Mouse (Mus musculus) frontal cortex, postnatal 14 days (tissue): ENCODE data around the gene Epo.
A peak's percentile ranks its signal among the peaks of the same experiment; 100 is the strongest.

Experiments used
- DNase-seq, 2 experiments: peaks; one replicate each; pipeline ENCODE4 v3.0.0; 2022; ENCODE audit warnings: low spot score in 2 of 2

The Epo gene

DNA sequence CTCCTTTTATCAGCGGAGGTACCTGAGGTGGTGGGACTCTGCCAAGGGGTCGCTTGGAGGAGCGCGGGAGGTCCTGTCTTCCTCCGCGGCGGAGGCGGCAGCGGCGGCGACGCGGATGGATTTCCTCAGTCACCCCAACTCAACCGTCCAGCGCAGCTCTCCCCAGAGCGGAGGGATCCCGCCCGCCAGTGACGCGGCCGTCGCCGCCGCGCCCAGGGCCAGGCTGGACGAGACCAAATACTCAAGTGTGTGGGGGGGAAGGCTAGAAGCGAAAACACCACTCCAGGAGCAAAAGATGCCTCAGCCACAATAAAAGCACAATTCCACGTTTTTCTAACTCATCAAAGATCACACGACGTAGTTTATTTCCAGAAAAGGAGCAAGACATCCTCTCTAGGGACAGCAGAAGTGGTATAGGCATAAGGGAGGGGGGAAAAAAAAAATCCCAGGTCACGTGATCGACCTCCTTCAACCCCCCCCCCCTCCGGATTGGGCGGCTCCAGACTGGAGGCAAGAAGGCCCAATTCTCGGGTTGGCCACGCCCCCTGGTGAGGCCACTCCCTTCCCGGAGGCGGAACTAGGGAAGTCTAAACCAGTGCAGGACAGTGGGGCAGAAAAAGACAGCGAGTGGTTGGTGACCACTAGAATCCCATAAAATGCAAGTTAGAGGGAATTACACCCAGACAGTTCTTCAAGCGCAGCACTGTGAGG lies at the start of gene Epo, which contains the start of gene Gnb2:
Gene Epo, minus strand, starts transcription at position 126 of the 711 bp plus-strand sequence.
Gene Gnb2, minus strand, starts transcription at position 394 of the 711 bp plus-strand sequence.
- peak; percentile 95 to 97 for DNase-seq

DNA sequence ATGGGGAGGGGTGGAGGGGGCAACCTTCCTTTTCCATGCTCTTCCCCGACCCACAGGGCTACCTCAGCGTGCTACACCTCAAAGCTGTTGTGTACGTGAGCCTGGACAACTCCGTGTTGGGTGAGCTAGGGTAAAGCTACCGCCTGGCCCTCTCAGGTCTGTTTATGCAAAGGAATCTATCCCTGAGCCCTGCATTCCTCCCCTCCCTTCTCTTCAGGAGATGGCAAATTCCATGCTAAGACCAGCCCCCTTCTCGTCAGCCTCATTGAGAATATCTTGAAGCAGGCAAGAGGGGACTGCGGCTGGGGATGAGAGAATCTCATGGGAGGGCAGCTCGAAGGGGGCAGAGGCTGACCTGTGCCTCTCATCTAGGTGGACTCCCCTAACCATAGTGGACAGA lies 49.7 kb upstream of the Epo start:
- DNase-seq: no peak

DNA sequence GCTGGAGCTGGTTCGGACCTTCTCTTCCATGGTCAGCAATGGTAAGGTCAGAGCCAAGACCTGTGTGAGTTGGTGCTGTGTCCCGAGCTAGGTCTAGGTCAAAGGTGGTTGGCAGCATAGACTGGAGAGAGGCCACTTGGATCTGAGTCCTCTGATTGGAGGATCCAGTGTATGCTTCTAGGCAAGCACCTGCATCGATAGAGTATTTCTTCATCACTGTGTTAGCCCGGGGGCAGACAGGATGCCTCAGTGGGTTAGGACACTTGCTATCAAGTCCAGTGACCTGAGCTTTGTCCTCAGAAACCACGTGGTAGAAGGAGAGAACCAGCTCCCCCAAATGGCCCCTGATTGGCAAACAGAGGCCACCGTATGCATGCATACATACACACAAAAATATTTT lies 47.2 kb upstream of the Epo start:
- no peak for DNase-seq

DNA sequence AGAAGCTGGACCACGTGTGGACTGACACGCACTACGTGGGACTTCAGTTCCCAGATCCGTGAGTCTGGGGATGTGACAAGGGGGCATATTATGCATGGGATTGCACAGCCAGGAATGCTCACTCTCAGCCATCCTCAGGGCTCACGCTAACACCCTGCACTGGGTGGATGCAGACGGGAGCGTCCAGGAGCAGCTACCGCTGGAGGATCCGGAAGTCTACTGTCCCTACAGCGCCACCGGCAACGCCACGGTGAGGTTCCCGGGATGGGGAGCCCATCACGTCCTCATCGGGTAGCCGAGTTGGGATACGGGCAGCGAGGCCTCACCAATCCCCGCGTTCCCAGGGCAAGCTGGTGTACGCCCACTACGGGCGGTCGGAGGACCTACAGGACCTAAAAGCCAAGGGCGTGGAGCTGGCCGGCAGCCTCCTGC lies 41.4 kb upstream of the Epo start:
- DNase-seq: peak in 1 of 2 experiments; percentile 28

DNA sequence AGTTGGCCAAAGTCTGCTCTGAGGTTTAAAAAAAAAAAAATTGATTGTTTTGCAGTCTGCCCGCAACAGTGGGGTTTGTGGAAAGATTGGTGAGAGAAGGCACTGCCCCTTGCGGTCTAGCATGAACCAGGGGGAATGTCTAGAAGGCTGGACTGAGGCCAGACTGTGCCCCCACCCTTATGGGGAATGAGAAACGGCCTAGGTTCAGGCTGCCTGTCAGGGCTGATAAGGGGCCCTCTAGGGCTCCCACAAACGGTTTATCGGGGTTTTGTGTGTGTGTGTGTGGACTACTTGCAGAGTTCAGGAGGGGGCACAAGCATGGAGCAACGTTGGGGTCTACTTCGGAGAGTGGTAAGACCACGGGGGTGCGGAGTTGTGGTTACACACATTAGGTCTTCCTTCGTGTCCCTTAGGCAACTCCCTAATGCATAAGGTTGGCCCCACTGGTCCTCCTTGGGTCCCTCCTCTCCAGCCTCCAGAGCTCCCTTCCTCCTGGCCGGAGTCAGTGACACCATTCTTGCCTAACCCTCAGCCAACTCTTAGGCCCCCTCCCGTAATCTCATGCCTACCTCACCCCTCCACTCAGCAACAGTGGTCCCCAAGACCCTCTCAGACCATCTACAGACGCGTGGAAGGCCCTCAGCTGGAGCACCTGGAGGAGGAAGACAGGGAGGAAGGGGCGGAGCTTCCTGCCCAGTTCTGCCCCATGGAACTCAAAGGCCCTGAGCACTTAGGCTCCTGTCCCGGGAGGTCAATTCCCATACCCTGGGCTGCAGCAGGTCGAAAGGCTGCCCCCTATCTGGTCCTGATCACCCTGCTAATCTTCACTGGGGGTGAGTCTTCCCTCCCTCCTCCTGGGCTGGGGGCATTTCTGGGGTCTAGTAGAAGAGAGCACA lies 37.9 kb upstream of the Epo start:
- no peak for DNase-seq

DNA sequence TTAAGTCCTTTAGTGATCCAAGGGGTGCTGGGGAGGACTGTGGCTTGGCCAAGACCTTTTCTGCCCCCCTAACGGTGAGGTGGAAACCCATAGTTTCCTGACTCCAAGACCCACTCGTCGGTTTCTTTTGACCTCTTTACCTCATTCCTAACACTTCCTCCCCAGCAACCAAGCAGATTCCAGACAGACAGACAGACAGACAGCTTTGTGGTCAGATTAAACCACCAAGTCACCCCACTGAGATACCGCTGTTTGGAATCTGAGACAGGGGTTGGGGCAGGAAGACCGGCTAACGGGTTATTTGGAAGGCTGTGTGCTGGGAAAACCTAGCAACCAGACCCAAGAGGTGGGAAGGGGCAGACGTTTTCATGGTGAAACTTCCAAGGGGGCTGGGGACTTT lies 37.1 kb upstream of the Epo start:
- DNase-seq: no peak

DNA sequence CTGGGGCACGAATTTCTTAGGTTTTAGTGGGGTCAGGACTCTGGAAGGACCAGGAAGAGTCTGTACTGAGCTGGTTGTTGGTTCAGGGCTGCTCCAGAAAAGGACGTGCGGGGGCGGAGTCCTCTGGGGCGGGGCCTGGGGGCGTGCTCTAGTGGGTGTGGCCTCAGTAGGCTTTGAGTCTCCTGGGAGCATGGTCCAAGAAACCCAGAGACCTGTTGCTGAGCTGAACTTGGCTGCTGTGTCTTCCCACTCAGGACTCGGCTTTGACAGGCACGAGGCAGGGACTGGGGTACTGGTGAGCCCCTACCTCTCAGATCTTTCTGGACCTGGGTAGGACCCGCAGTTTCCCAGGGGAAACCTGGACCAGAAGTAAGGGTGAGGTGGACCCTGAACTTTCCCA lies 36.6 kb upstream of the Epo start, which contains the start of gene Tfr2:
Gene Tfr2, plus strand, starts transcription at position 176 of the 400 bp plus-strand sequence.
- DNase-seq: no peak

DNA sequence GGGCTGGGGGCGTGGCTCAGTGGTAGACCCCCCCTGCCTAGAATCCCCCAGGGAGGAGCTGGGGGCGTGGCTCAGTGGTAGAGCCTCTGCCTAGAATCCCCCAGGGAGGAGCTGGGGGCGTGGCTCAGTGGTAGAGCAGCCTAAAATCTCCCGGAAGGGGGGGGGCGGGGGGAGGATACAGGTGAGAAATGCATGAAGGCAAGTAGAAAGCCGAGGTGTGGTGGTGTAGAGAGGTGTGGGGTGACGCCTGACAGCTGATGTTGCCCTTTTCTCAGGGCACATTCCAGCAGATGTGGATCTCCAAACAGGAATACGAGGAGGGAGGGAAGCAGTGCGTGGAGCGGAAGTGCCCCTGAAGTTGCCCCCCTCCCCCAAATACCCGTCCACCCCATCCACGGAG lies 36.0 kb upstream of the Epo start:
- no peak for DNase-seq

DNA sequence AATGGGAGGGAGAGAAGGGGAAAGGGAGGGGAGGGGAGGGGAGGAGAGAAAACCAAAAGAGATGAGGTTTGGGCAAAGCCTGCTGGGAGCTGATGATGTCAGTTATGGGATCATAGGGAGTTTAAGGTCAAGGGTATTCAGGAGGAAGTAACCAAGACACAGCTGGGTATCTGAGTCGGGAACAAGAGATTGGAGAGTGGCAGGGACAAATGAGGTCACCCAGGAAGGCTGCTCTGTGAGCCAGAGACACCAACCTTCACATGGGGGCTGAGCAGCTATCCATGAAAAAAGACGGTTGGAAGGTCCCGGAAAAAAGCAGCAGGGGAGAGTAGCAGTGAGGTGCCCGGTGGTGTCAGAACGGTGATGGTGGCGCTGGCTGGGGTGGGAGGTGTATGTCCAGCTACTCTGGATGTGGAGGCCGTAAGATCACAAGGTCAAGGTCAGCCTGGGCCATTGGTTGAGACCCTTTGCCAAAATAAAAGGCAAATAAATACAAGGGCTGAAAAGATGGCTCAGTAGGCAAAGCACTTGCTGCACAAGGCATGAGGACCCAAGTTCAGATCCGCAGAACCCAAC lies 35.3 kb upstream of the Epo start:
- no peak for DNase-seq

DNA sequence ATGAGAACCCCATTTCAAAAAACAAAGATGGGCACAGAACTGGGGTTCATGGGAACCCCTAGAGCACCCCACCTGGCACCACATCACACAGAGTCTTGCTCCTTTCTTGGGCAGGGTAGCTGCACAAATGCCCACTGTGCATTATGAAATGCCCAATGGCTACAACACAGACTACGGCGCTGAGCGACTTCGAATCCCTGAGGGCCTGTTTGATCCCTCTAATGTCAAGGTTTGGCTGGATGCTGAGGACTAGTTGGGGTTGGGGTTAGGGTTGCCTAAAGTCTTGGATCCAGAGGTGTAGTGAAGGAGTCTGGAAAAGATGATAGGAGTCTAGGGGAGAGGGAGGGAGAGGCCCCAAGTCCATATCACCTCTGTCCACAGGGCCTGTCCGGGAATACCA lies 33.4 kb upstream of the Epo start:
- no peak for DNase-seq

DNA sequence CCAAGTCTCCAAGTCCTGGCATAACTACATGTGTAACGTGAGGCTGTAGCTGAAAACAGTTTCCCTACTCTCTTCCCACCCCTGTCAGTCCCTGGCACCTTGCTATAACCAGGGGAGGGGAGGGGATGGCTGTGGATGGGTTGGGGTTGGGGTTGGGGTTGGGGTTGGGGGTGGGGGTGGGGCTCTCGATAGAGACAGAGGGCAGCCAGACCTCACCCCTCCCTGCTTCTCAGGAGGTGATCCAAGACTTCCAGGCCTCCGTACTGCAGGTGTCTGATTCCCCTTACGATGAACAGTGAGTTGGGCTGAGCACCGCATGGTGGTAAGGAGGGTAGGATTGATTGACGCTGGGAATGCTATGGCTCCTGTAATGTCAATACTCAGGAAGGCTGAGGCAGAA lies 32.7 kb upstream of the Epo start:
- DNase-seq: no peak

DNA sequence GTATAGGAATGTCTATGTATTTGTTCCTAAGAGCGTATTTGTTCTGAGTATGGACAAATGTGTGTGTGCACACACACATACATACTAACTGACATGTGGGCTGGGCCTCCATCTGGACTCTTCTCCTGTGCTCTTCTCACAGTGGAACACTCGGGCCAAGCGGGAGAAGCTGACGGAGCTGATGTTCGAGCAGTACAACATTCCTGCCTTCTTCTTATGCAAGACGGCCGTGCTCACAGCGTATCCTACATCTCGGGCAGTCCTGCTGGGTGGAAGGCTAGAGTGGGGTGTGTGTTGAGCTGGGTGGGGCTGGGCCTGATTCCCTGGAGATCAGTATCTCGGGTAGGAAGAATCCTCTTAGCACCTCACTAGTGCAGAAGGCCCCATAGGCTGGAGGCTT lies 29.9 kb upstream of the Epo start:
- DNase-seq: no peak

DNA sequence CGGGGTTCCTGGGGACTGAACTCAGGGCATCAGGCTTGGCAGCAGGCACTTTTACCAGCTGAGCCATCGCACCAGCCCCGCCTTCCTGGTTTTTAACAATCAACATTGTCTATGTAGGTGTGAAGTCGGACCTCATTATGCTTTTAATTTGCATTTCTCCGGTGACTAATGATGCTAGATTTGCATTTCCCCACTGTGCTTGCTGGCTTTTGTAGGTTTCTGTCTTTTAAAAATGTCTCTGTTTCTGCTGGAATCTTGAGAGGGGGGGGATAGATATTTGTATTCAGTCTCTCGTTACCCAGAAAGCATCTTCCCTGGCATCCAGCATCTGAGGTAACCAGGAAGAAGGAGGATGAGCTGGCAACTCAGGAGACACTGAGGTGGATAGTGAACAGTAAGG lies 28.5 kb upstream of the Epo start:
- no peak for DNase-seq

DNA sequence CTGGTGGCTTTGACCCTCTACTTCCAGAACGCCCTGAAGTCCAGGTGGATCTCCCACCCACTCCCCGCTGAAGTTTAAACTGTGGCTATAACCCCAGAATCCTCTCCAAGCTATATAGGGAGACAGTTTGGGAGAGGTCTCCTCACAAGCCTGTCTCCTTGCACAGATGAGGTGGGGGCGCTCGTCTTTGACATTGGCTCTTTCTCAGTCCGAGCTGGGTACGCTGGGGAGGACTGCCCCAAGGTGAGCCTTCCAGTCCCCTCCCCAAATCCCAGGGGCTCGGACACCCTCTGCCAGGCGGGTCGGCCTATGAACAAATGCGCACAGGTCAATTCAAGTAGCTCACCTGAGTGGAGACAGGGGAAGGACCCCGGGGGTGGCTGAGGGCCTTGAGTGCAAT lies 20.9 kb upstream of the Epo start:
- DNase-seq: no peak

DNA sequence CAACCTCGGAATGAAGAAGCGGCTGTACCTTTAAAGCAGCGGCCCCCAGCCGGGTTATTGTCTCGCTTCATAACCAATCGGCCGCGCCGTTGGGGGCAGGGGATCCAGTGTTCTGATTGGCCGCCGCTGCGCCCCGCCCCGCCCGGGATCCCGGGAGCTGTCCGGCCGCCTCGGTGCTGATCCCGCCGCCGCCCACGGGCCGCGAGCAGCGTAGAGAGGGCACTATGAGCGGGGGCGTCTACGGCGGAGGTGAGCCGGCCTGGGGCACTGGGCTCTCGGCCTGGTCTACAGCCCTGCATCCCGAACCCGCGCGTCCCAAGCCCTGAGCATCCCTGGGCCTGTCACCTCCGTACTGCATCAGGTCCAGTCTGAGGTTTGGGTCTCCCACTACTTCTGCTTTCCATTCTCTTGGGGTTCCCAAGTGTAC lies 20.4 kb upstream of the Epo start, which contains the start of gene Actl6b:
Gene Actl6b, plus strand, starts transcription at position 107 of the 427 bp plus-strand sequence.
- DNase-seq: peak; percentile 82 to 89

DNA sequence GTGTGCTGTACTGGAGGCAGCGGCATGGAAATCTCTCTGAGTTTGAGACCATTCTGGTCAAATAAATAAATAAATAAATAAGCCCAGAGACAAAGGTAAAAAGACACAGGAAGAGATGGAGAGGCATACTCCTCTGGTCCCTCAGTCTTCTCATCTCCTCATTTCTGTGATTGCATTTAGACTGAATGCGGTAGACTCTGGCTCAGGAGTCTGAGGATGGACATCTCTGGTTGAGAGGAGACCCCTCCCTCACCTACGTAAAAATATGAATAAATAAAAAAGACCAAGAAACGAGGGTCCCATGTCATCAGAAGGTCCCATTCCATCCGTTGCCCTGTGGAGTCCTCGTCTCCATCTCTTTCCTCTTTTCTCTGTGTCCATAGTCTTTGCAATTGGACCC lies 20.0 kb upstream of the Epo start:
- no peak for DNase-seq

DNA sequence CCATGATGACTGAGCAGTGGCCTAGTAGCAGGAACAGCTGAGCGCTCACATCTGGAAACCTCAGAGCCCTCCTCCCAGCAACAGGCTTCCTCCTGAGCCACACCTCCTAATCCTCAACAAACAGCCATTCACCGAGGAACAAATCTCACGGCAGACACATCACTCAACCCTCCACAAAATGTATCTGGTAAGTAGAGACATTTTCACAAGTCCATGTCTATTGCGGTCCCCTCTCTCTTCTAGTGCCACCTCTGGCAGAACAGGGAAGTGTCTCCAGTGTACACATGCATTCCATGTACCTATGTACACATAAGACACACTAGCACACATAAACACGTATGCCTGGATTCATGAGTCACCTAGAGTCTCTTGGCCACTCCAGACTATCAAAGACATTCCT lies 18.1 kb upstream of the Epo start:
- no peak for DNase-seq

DNA sequence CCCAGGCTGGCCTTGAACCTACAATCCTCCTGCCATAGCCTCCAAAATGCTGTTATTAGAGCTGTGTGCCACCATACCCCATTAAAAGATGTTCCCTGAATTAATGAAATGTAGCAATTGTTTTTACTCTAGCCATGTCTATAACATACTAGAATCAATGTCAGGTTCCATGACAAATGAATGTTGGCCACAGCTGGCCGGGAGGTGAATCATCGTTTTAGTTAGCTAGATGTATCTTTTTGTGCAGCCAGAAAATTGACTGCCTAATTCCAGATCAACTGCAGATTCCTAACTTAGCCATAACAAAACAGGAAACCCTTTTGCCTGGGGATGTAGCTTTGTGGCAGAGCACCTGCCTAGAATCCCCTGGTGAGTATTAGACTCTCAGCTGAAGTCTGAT lies 16.8 kb upstream of the Epo start:
- no peak for DNase-seq

DNA sequence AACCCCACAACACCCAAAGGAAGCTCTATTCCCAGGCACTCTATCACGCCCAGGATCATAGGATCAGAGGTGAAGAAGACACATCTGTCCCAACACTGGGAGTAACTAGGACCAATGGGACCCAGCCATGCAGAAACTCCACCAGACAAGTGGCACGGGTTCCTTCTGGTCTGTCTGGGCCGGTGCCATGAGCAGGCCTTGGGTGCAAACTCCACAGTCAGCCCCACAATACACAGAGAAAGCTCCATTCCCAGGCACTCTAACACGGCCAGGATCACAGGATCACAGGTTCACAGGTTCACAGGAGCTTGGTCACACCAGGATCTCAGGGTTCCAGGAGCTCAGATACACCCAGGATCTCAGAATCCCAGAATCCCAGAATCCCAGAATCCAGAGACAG lies 12.6 kb upstream of the Epo start:
- DNase-seq: no peak

DNA sequence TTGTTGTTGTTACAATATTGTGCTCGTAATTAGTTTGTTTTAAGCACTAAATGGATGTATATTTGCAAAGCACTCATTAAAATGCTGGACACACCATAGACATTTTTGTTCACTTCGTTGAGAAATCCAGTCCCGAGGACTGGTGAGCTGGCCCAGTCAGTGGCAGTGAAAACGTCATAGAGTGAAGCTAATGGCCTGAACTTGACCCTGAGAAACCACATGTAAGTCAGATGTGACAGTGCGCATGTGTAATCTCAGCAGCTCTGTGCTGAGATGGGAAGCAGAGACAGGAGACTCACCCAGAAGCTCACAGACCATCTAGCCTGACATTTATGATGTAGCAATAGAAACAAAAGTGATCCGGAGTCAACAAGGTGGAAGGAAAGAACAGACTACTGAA lies 11.9 kb upstream of the Epo start:
- DNase-seq: no peak

DNA sequence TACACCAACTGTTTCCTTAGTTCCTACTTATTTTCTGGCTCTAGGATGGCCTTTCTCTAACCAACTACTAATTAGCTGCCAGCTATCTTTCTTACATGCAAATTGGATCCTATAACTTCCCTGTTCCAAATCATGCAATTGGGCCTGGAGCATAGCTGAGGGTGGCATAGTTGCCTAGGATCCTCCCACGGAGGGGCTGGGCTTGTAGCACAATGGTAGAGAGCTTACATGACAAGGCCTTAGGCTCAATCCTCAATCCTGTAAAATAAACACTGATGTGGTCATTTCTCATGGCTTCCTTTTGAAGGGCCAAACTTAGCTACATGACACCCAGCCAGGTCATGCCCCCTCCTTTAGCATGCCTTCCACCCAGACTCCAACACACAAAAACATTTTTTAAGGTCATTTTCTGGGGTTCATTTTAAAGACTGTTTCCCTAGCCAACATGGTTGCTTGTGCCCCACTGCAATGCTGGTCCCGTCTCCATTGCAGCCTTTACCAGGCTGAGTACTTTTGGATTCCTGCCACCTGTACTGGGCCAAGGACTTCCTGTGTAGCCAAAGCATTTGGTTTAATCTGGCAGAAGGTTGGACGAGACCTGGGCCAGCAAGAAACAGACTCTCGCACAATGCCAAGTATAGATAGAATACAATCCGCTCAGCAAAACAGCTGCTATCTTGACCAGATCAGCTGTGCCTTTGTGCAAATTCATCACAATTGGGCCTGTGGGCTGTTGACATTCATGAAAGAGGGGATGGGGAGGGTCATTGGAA lies 8.9 kb upstream of the Epo start:
- no peak for DNase-seq

DNA sequence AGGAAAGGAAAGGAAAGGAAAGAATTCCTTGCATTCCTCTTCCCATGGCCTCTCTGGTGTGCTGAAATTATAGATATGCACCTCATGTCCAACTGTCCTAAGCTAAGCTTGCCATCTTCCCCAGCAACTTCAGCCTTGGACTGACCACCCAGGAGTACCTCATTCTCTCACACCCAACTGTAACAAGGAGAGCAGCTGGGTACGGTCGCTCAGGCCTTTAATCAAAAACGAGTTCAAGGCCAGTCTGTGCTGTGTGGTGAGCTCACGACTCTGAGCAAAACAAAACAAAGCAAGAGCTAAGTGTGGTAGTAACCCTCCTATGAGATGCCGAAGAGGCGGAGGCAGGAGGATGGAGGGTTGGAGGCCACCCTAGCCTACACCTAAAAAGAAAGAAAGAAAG lies 7.9 kb upstream of the Epo start:
- no peak for DNase-seq
